Mouse (Mus musculus): ENCODE measurements at regions not wholly inside any gene's neighbourhood (a gene's known extent, or its start where the extent isn't known, plus 50 kb on each side); places are given as distances from the start of the nearest gene placed in this dataset.

DNA sequence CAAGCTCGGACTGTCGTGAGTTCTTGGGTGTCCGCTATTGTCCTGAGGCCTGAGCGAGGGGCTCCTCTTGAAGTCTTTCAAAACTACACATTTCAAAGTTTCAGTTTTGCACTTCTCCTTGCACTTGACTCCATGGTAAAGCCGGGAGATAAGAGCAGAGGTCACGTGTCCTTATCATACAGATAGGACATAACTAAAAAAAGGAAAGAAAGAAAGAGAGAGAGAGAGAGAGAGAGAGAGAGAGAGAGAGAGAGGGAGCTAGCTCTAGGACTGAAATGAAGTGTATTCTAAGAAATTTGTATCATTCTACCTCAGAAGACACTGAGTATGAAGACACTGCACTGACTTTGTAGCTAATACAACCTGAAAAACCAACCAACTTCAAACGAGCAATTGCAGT, 114.8 kb upstream of the Spred2 start:
- H3K4me3 ChIP-seq (replicated peaks; ENCODE audit: low read length): no peak overlapping the region
- H3K9ac ChIP-seq (replicated peaks; ENCODE audit: low read depth, low read length): no peak overlapping the region
- no peaks in the 10 kb centered on the region for H3K36me3 ChIP-seq (ENCODE audit: control insufficient read depth, insufficient read depth)
- WGBS: 87% methylated on average over 7 of the region's 7 CpGs
- H3K4me1 ChIP-seq (replicated peaks; ENCODE audit: control insufficient read depth, insufficient read depth, low read length): peaks cover 5% of the 10 kb centered on the region; the same call in 1 of the 2 replicates
- H3K27ac ChIP-seq (ENCODE audit: low read length): no peak overlapping the region
- no peak for ATAC-seq
- no peak overlapping the region for H3K4me2 ChIP-seq (ENCODE audit: low read length)
- no peaks in the 10 kb centered on the region for H3K27me3 ChIP-seq (replicated peaks; ENCODE audit: control insufficient read depth, insufficient read depth, low read length)
- H3K9me3 ChIP-seq (ENCODE audit: control insufficient read depth, low read length): no peaks in the 10 kb centered on the region

- no peaks in the 10 kb centered on the region for H3K36me3 ChIP-seq (ENCODE audit: control insufficient read depth, insufficient read depth)
- H3K27me3 ChIP-seq (replicated peaks; ENCODE audit: control insufficient read depth, insufficient read depth, low read length): no peaks in the 10 kb centered on the region
- H3K4me2 ChIP-seq (ENCODE audit: low read length): no peak overlapping the region
- no peak for ATAC-seq
- no peak overlapping the region for H3K4me3 ChIP-seq (replicated peaks; ENCODE audit: low read length)
- WGBS: 9% methylated on average over 12 of the region's 12 CpGs
- H3K9me3 ChIP-seq (ENCODE audit: control insufficient read depth, low read length): no peaks in the 10 kb centered on the region
- H3K4me1 ChIP-seq (replicated peaks; ENCODE audit: control insufficient read depth, insufficient read depth, low read length): peaks cover 5% of the 10 kb centered on the region; the same call in 1 of the 2 replicates
- H3K9ac ChIP-seq (replicated peaks; ENCODE audit: low read depth, low read length): no peak overlapping the region
- H3K27ac ChIP-seq (ENCODE audit: low read length): no peak overlapping the region
These were observed 112.7 kb upstream of the Spred2 start for GRCm38 (mm10) chr11:19811271-19811991.

- Histone ChIP-seq H3K9ac (replicated peaks; ENCODE audit: low read depth, low read length) (no peak overlapping the region), H3K27ac (ENCODE audit: low read length) (no peak overlapping the region), H3K4me1 (replicated peaks; ENCODE audit: control insufficient read depth, insufficient read depth, low read length) (peaks cover 5% of the 10 kb centered on the region; the same call in 1 of the 2 replicates), H3K4me3 (replicated peaks; ENCODE audit: low read length) (no peak overlapping the region), H3K27me3 (replicated peaks; ENCODE audit: control insufficient read depth, insufficient read depth, low read length) (no peaks in the 10 kb centered on the region), H3K36me3 (ENCODE audit: control insufficient read depth, insufficient read depth) (no peaks in the 10 kb centered on the region), H3K4me2 (ENCODE audit: low read length) (no peak overlapping the region), H3K9me3 (ENCODE audit: control insufficient read depth, low read length) (no peaks in the 10 kb centered on the region)
- 19% methylated on average over 10 of the region's 10 CpGs for WGBS
- ATAC-seq: no peak
These were observed 112.0 kb upstream of the Spred2 start for GRCm38 (mm10) chr11:19811992-19812690.

GRCm38 (mm10) chr11:19813549-19813948, 110.6 kb upstream of the Spred2 start:
- Histone ChIP-seq H3K4me1 (replicated peaks; ENCODE audit: control insufficient read depth, insufficient read depth, low read length) (peaks cover 5% of the 10 kb centered on the region; the same call in 1 of the 2 replicates), H3K4me2 (ENCODE audit: low read length) (no peak overlapping the region), H3K27me3 (replicated peaks; ENCODE audit: control insufficient read depth, insufficient read depth, low read length) (no peaks in the 10 kb centered on the region), H3K9ac (replicated peaks; ENCODE audit: low read depth, low read length) (no peak overlapping the region), H3K36me3 (ENCODE audit: control insufficient read depth, insufficient read depth) (no peaks in the 10 kb centered on the region), H3K4me3 (replicated peaks; ENCODE audit: low read length) (no peak overlapping the region), H3K9me3 (ENCODE audit: control insufficient read depth, low read length) (no peaks in the 10 kb centered on the region), H3K27ac (ENCODE audit: low read length) (no peak overlapping the region)
- ATAC-seq: no peak
- WGBS: 48% methylated on average over 7 of the region's 7 CpGs

GRCm38 (mm10) chr11:19822991-19823390, 101.2 kb upstream of the Spred2 start:
- no peaks in the 10 kb centered on the region for H3K4me1 ChIP-seq (replicated peaks; ENCODE audit: control insufficient read depth, insufficient read depth, low read length)
- H3K9me3 ChIP-seq (ENCODE audit: control insufficient read depth, low read length): no peaks in the 10 kb centered on the region
- H3K4me3 ChIP-seq (replicated peaks; ENCODE audit: low read length): no peak overlapping the region
- H3K36me3 ChIP-seq (ENCODE audit: control insufficient read depth, insufficient read depth): no peaks in the 10 kb centered on the region
- H3K27ac ChIP-seq (ENCODE audit: low read length): no peak overlapping the region
- no peak overlapping the region for H3K9ac ChIP-seq (replicated peaks; ENCODE audit: low read depth, low read length)
- no peaks in the 10 kb centered on the region for H3K27me3 ChIP-seq (replicated peaks; ENCODE audit: control insufficient read depth, insufficient read depth, low read length)
- peak; percentile 38 for ATAC-seq
- 71% methylated on average over 5 of the region's 5 CpGs for WGBS
- H3K4me2 ChIP-seq (ENCODE audit: low read length): no peak overlapping the region

- Histone ChIP-seq H3K4me3 (replicated peaks; ENCODE audit: low read length) (no peak overlapping the region), H3K9me3 (ENCODE audit: control insufficient read depth, low read length) (no peaks in the 10 kb centered on the region), H3K36me3 (ENCODE audit: control insufficient read depth, insufficient read depth) (no peaks in the 10 kb centered on the region), H3K4me1 (replicated peaks; ENCODE audit: control insufficient read depth, insufficient read depth, low read length) (no peaks in the 10 kb centered on the region), H3K4me2 (ENCODE audit: low read length) (no peak overlapping the region), H3K9ac (replicated peaks; ENCODE audit: low read depth, low read length) (no peak overlapping the region), H3K27ac (ENCODE audit: low read length) (no peak overlapping the region), H3K27me3 (replicated peaks; ENCODE audit: control insufficient read depth, insufficient read depth, low read length) (no peaks in the 10 kb centered on the region)
- peak; percentile 67 for ATAC-seq
- WGBS: 0% methylated on average over 3 of the region's 3 CpGs
These were observed 100.7 kb upstream of the Spred2 start for GRCm38 (mm10) chr11:19823461-19823895.

- ATAC-seq: no peak
- Histone ChIP-seq H3K4me2 (ENCODE audit: low read length) (no peak overlapping the region), H3K27ac (ENCODE audit: low read length) (no peak overlapping the region), H3K9ac (replicated peaks; ENCODE audit: low read depth, low read length) (no peak overlapping the region), H3K27me3 (replicated peaks; ENCODE audit: control insufficient read depth, insufficient read depth, low read length) (no peaks in the 10 kb centered on the region), H3K9me3 (ENCODE audit: control insufficient read depth, low read length) (no peaks in the 10 kb centered on the region), H3K36me3 (ENCODE audit: control insufficient read depth, insufficient read depth) (no peaks in the 10 kb centered on the region), H3K4me1 (replicated peaks; ENCODE audit: control insufficient read depth, insufficient read depth, low read length) (no peaks in the 10 kb centered on the region), H3K4me3 (replicated peaks; ENCODE audit: low read length) (no peak overlapping the region)
- 92% methylated on average over 13 of the region's 13 CpGs for WGBS
These were observed 97.5 kb upstream of the Spred2 start for GRCm38 (mm10) chr11:19826481-19827185.

- H3K4me3 ChIP-seq (replicated peaks; ENCODE audit: low read length): no peak overlapping the region
- no peak for ATAC-seq
- 90% methylated on average over 11 of the region's 11 CpGs for WGBS
- no peak overlapping the region for H3K9ac ChIP-seq (replicated peaks; ENCODE audit: low read depth, low read length)
- H3K4me1 ChIP-seq (replicated peaks; ENCODE audit: control insufficient read depth, insufficient read depth, low read length): no peaks in the 10 kb centered on the region
- H3K9me3 ChIP-seq (ENCODE audit: control insufficient read depth, low read length): no peaks in the 10 kb centered on the region
- no peak overlapping the region for H3K27ac ChIP-seq (ENCODE audit: low read length)
- no peaks in the 10 kb centered on the region for H3K36me3 ChIP-seq (ENCODE audit: control insufficient read depth, insufficient read depth)
- no peak overlapping the region for H3K4me2 ChIP-seq (ENCODE audit: low read length)
- H3K27me3 ChIP-seq (replicated peaks; ENCODE audit: control insufficient read depth, insufficient read depth, low read length): no peaks in the 10 kb centered on the region
These were observed 96.2 kb upstream of the Spred2 start for GRCm38 (mm10) chr11:19827996-19828395.

GRCm38 (mm10) chr11:19828959-19829401, 95.2 kb upstream of the Spred2 start:
- Histone ChIP-seq H3K36me3 (ENCODE audit: control insufficient read depth, insufficient read depth) (no peaks in the 10 kb centered on the region), H3K4me1 (replicated peaks; ENCODE audit: control insufficient read depth, insufficient read depth, low read length) (no peaks in the 10 kb centered on the region), H3K27me3 (replicated peaks; ENCODE audit: control insufficient read depth, insufficient read depth, low read length) (no peaks in the 10 kb centered on the region), H3K9me3 (ENCODE audit: control insufficient read depth, low read length) (no peaks in the 10 kb centered on the region), H3K4me2 (ENCODE audit: low read length) (no peak overlapping the region), H3K4me3 (replicated peaks; ENCODE audit: low read length) (no peak overlapping the region), H3K27ac (ENCODE audit: low read length) (no peak overlapping the region), H3K9ac (replicated peaks; ENCODE audit: low read depth, low read length) (no peak overlapping the region)
- ATAC-seq: no peak
- 68% methylated on average over 8 of the region's 8 CpGs for WGBS
